Mouse (Mus musculus) heart, postnatal 0 days (tissue): ENCODE results near the gene Ryr2. TPM values are rescaled to one million over a fixed set of nuclear protein-coding genes. Genes with fewer than 3 reads are reported as not detected.
A peak's percentile ranks its signal among the peaks of the same experiment; 100 is the strongest.
"Not testable (repeated sequence)": the region's sequence is repeated elsewhere in the genome, so short reads cannot be mapped to it uniquely, and the experiment has no call there.

Experiments
- ATAC-seq: fragments of 200-750 bp; cut with Nextera tagmentation; 2 replicates; pipeline ENCODE4 v1.8.0; 2017; ENCODE audit warnings: low read depth, moderate number of reproducible peaks, moderate library complexity; ENCODE audit not compliant: insufficient read depth
- DNase-seq: peaks from one replicate; pipeline ENCODE4 v3.0.0-alpha.2; 2016; ENCODE audit warnings: low spot score
- H3K27ac ChIP-seq: fragments of 300-500 bp; sonication (generic); 2 replicates; pipeline ENCODE4 v1.5.1; 2014; ENCODE audit warnings: low read depth, mild to moderate bottlenecking
- H3K27me3 ChIP-seq: fragments of 300-500 bp; sonication (generic); 2 replicates; pipeline ENCODE4 v1.6.1; 2014; ENCODE audit warnings: low read length, mixed read lengths; ENCODE audit not compliant: control insufficient read depth, insufficient read depth
- H3K36me3 ChIP-seq: fragments of 300-500 bp; sonication (generic); replicated peaks from 2 replicates; pipeline ENCODE4 v1.6.1; 2014; ENCODE audit warnings: low read length, mixed read lengths; ENCODE audit not compliant: control insufficient read depth, insufficient read depth
- H3K4me1 ChIP-seq: fragments of 300-500 bp; sonication (generic); 2 replicates; pipeline ENCODE4 v1.6.1; 2014; ENCODE audit warnings: antibody characterized with exemption; ENCODE audit not compliant: control insufficient read depth, insufficient read depth
- H3K4me2 ChIP-seq: fragments of 300-500 bp; sonication (generic); 2 replicates; pipeline ENCODE4 v1.6.1; 2014; ENCODE audit warnings: low read depth, mild to moderate bottlenecking, low read length, moderate library complexity
- H3K4me3 ChIP-seq: fragments of 300-500 bp; sonication (generic); 2 replicates; pipeline ENCODE4 v1.5.1; 2014; ENCODE audit warnings: low read depth, low read length
- H3K9ac ChIP-seq: fragments of 300-500 bp; sonication (generic); replicated peaks from 2 replicates; pipeline ENCODE4 v1.6.1; 2014; ENCODE audit warnings: low read depth, low read length, mixed read lengths
- H3K9me3 ChIP-seq: fragments of 300-500 bp; sonication (generic); replicated peaks from 2 replicates; pipeline ENCODE4 v1.6.1; 2016; ENCODE audit warnings: low read length; ENCODE audit not compliant: control insufficient read depth
- CTCF ChIP-seq: IDR thresholded peaks from 2 replicates; pipeline ENCODE4 v1.5.1; 2016; ENCODE audit warnings: antibody characterized with exemption, control low read depth, low read depth
- EP300 ChIP-seq: IDR thresholded peaks from 2 replicates; pipeline ENCODE4 v1.6.1; 2016; ENCODE audit warnings: antibody characterized with exemption, low read depth
- WGBS: fragments of 180-500 bp; shearing (Covaris S2); extraction: QIAGEN DNeasy Blood & Tissue Kit; methylation state at CpG from one replicate; pipeline ENCODE4 v1.1.7; 2014; 5-methylcytosine and 5-hydroxymethylcytosine counted together
- polyA plus RNA-seq: library from polyadenylated mRNA; unstranded; fragments of >200 nt; fragmentation: Nextera tagmentation; extraction: Ambion mirVana; gene quantifications from 2 replicates; pipeline ENCODE4 v1.2.1, GENCODE M21; 2015
- total RNA-seq: library from RNA; depleted of rRNA; stranded (reverse); fragments of >200 nt; gene quantifications from 2 replicates; pipeline ENCODE4 v1.2.3, GENCODE M21; 2014; ENCODE audit warnings: low replicate concordance

Gene Ryr2
- total and polyA plus RNA-seq, 2 experiments from 2014 or later: 61.4 to 396 TPM

- TF ChIP-seq CTCF: no peak
- no peak for TF ChIP-seq EP300
- DNase-seq: no peak
- peaks cover 68% of the 10 kb centered on the region for H3K36me3 ChIP-seq
These were observed 539.4 kb downstream of the Ryr2 start for GRCm38 (mm10) chr13:11567376-11567775.

GRCm38 (mm10) chr13:11566486-11566885, 540.3 kb downstream of the Ryr2 start:
- Histone ChIP-seq H3K4me3 (no peak overlapping the region), H3K9ac (no peak overlapping the region), H3K4me2 (no peak overlapping the region), H3K36me3 (peaks cover 67% of the 10 kb centered on the region), H3K9me3 (no peaks in the 10 kb centered on the region), H3K27ac (no peak overlapping the region), H3K4me1 (no peaks in the 10 kb centered on the region), H3K27me3 (no peaks in the 10 kb centered on the region)
- no peak for TF ChIP-seq EP300
- no peak for TF ChIP-seq CTCF
- 66% methylated on average over 9 of the region's 9 CpGs for WGBS
- DNase-seq (no peak), ATAC-seq (no peak)

More at GRCm38 (mm10) chr13:11567376-11567775, 539.4 kb downstream of the Ryr2 start:
- Histone ChIP-seq H3K9me3 (no peaks in the 10 kb centered on the region), H3K4me1 (no peaks in the 10 kb centered on the region), H3K9ac (no peak overlapping the region), H3K4me3 (no peak overlapping the region), H3K27me3 (no peaks in the 10 kb centered on the region), H3K27ac (no peak overlapping the region), H3K4me2 (no peak overlapping the region)
- no peak for ATAC-seq

GRCm38 (mm10) chr13:11563224-11564024, 543.3 kb downstream of the Ryr2 start:
- no peak overlapping the region for H3K27ac ChIP-seq
- no peak overlapping the region for H3K4me3 ChIP-seq
- H3K4me2 ChIP-seq: no peak overlapping the region
- TF ChIP-seq EP300 (no peak), CTCF (peak; percentile 64)
- H3K9ac ChIP-seq: no peak overlapping the region
- ATAC-seq (peak; percentile 40; the same call in 1 of the 2 replicates), DNase-seq (no peak)
- 33% methylated on average over 1 of the region's 1 CpGs for WGBS
- no peaks in the 10 kb centered on the region for H3K27me3 ChIP-seq
- H3K36me3 ChIP-seq: peaks cover 69% of the 10 kb centered on the region
- H3K4me1 ChIP-seq: no peaks in the 10 kb centered on the region
- no peaks in the 10 kb centered on the region for H3K9me3 ChIP-seq

- H3K36me3 ChIP-seq: peaks cover 15% of the 10 kb centered on the region
- H3K9me3 ChIP-seq: no peaks in the 10 kb centered on the region
- no peak for DNase-seq
- WGBS: 71% methylated on average over 3 of the region's 3 CpGs
- H3K9ac ChIP-seq: no peak overlapping the region
- H3K4me2 ChIP-seq: no peak overlapping the region
- no peaks in the 10 kb centered on the region for H3K27me3 ChIP-seq
- TF ChIP-seq EP300 (no peak), CTCF (no peak)
- H3K27ac ChIP-seq: no peak overlapping the region
- no peaks in the 10 kb centered on the region for H3K4me1 ChIP-seq
- no peak overlapping the region for H3K4me3 ChIP-seq
- no peak for ATAC-seq
These were observed 557.1 kb downstream of the Ryr2 start for GRCm38 (mm10) chr13:11549644-11550043.

GRCm38 (mm10) chr13:11549136-11549535, 557.6 kb downstream of the Ryr2 start:
- not testable (repeated sequence) for H3K27ac ChIP-seq, H3K4me2 ChIP-seq, H3K4me1 ChIP-seq, H3K4me3 ChIP-seq, H3K27me3 ChIP-seq, H3K9me3 ChIP-seq, H3K9ac ChIP-seq
- ATAC-seq (0 out of 2 replicates have a peak, but pooled peaks have one; percentile 15), DNase-seq (peak; percentile 45)
- 26% methylated on average over 15 of the region's 15 CpGs for WGBS
- TF ChIP-seq EP300: 0 out of 2 replicates have a peak, but pooled peaks have one; percentile 13
- H3K36me3 ChIP-seq: peaks cover 15% of the 10 kb centered on the region
